Mouse (Mus musculus): ENCODE measurements around the gene Farp1. TPM values are rescaled to one million over a fixed set of nuclear protein-coding genes. Genes with fewer than 3 reads are reported as not detected.

Gene Farp1
- total and polyA plus RNA-seq, 3 experiments: 0.01 to 0.27 TPM; not detected in 1

DNA sequence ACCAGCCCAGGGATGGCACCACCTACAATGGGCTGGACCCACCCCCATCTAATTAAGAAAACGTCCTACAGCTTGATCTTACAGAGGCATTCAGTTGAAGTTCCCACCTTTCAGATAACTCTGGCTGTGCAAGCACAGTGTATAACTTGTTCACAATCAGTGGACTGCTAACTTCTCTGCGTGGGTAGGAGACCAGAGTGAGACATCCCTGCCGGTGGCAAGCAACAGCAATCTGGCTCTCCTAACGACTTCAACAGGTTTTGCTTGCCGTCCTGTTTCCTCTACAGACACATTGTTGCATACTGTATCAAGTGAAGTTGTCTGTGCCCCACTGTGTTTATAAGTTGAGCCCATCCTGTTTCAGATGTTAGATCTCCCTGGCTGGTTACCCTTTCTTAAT, 45.7 kb downstream of the Farp1 start:
- ATAC-seq (ENCODE audit: extremely low read depth, insufficient number of reproducible peaks, low FRiP score, poor library complexity, severe bottlenecking) (no peak), DNase-seq (ENCODE audit: low spot score) (no peak)
- H3K36me3 ChIP-seq (replicated peaks): no peaks in the 10 kb centered on the region
- no peak for TF ChIP-seq TAL1 (conservative IDR thresholded peaks at IDR 0.05; ENCODE audit: low read depth, low read length)
- TF ChIP-seq POLR2AphosphoS5 (IDR thresholded peaks at IDR 0.05; ENCODE audit: insufficient replicate concordance, low read depth, low read length): no peak
- TF ChIP-seq GATA1 (IDR thresholded peaks at IDR 0.05; ENCODE audit: borderline replicate concordance, low read length): no peak
- TF ChIP-seq GATA2 (IDR thresholded peaks at IDR 0.05; ENCODE audit: borderline replicate concordance, low read depth, low read length): no peak
- no peak for TF ChIP-seq CTCF (IDR thresholded peaks at IDR 0.05; ENCODE audit: low read depth, low read length)
- peaks cover 65% of the 10 kb centered on the region for H3K9me3 ChIP-seq (replicated peaks)
- H3K27me3 ChIP-seq (ENCODE audit: insufficient read depth, low read length): no peaks in the 10 kb centered on the region
- no peaks in the 10 kb centered on the region for H3K4me1 ChIP-seq (ENCODE audit: insufficient read depth, low read depth, low read length)
- H3K4me3 ChIP-seq (ENCODE audit: low read depth, low read length): no peak overlapping the region

- ATAC-seq (ENCODE audit: extremely low read depth, insufficient number of reproducible peaks, low FRiP score, poor library complexity, severe bottlenecking) (no peak), DNase-seq (ENCODE audit: low spot score) (no peak)
- H3K4me1 ChIP-seq (ENCODE audit: insufficient read depth, low read depth, low read length): no peaks in the 10 kb centered on the region
- no peak overlapping the region for H3K4me3 ChIP-seq (ENCODE audit: low read depth, low read length)
- TF ChIP-seq TAL1 (conservative IDR thresholded peaks at IDR 0.05; ENCODE audit: low read depth, low read length) (no peak), POLR2AphosphoS5 (IDR thresholded peaks at IDR 0.05; ENCODE audit: insufficient replicate concordance, low read depth, low read length) (no peak), CTCF (IDR thresholded peaks at IDR 0.05; ENCODE audit: low read depth, low read length) (no peak), GATA2 (IDR thresholded peaks at IDR 0.05; ENCODE audit: borderline replicate concordance, low read depth, low read length) (no peak), GATA1 (IDR thresholded peaks at IDR 0.05; ENCODE audit: borderline replicate concordance, low read length) (no peak)
- H3K9me3 ChIP-seq (replicated peaks): peaks cover 63% of the 10 kb centered on the region
- no peaks in the 10 kb centered on the region for H3K36me3 ChIP-seq (replicated peaks)
- H3K27me3 ChIP-seq (ENCODE audit: insufficient read depth, low read length): no peaks in the 10 kb centered on the region
Observed at GRCm38 (mm10) chr14:121082341-121082740, 47.3 kb downstream of the Farp1 start.

- Histone ChIP-seq H3K36me3 (replicated peaks) (no peaks in the 10 kb centered on the region), H3K4me3 (ENCODE audit: low read depth, low read length) (no peak overlapping the region), H3K27me3 (ENCODE audit: insufficient read depth, low read length) (no peaks in the 10 kb centered on the region), H3K4me1 (ENCODE audit: insufficient read depth, low read depth, low read length) (no peaks in the 10 kb centered on the region), H3K9me3 (replicated peaks) (peaks cover 63% of the 10 kb centered on the region)
- DNase-seq (ENCODE audit: low spot score) (no peak), ATAC-seq (ENCODE audit: extremely low read depth, insufficient number of reproducible peaks, low FRiP score, poor library complexity, severe bottlenecking) (no peak)
- no peak for TF ChIP-seq POLR2AphosphoS5 (IDR thresholded peaks at IDR 0.05; ENCODE audit: insufficient replicate concordance, low read depth, low read length)
- TF ChIP-seq GATA1 (IDR thresholded peaks at IDR 0.05; ENCODE audit: borderline replicate concordance, low read length): no peak
- no peak for TF ChIP-seq CTCF (IDR thresholded peaks at IDR 0.05; ENCODE audit: low read depth, low read length)
- no peak for TF ChIP-seq GATA2 (IDR thresholded peaks at IDR 0.05; ENCODE audit: borderline replicate concordance, low read depth, low read length)
- no peak for TF ChIP-seq TAL1 (conservative IDR thresholded peaks at IDR 0.05; ENCODE audit: low read depth, low read length)
Observed at GRCm38 (mm10) chr14:121082793-121083192, 47.8 kb downstream of the Farp1 start.

DNA sequence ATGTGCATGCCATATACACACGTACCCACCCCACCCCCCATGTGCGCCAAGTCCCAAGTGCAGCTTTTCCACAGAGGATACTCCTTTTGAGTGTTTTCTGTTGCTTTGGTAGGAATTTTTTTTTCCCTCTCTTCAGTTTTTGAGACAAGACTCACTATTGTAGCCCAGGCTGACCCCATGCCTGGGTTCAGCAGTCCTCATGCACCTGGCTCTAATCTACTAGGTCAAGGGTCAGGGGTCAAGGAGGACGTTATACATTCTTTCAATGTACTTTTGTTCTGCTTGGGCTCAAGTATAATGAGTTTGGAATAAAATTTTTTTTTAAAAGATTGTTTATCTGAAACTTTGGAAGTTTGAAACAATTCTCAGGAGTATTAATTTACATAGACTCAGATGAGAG, 48.4 kb downstream of the Farp1 start:
- Histone ChIP-seq H3K27me3 (ENCODE audit: insufficient read depth, low read length) (no peaks in the 10 kb centered on the region), H3K36me3 (replicated peaks) (no peaks in the 10 kb centered on the region), H3K4me1 (ENCODE audit: insufficient read depth, low read depth, low read length) (no peaks in the 10 kb centered on the region), H3K4me3 (ENCODE audit: low read depth, low read length) (no peak overlapping the region), H3K9me3 (replicated peaks) (peaks cover 65% of the 10 kb centered on the region)
- ATAC-seq (ENCODE audit: extremely low read depth, insufficient number of reproducible peaks, low FRiP score, poor library complexity, severe bottlenecking) (no peak), DNase-seq (ENCODE audit: low spot score) (no peak)
- TF ChIP-seq CTCF (IDR thresholded peaks at IDR 0.05; ENCODE audit: low read depth, low read length): no peak
- no peak for TF ChIP-seq GATA1 (IDR thresholded peaks at IDR 0.05; ENCODE audit: borderline replicate concordance, low read length)
- TF ChIP-seq TAL1 (conservative IDR thresholded peaks at IDR 0.05; ENCODE audit: low read depth, low read length): no peak
- no peak for TF ChIP-seq GATA2 (IDR thresholded peaks at IDR 0.05; ENCODE audit: borderline replicate concordance, low read depth, low read length)
- TF ChIP-seq POLR2AphosphoS5 (IDR thresholded peaks at IDR 0.05; ENCODE audit: insufficient replicate concordance, low read depth, low read length): no peak

- Histone ChIP-seq H3K36me3 (replicated peaks) (no peaks in the 10 kb centered on the region), H3K27me3 (ENCODE audit: insufficient read depth, low read length) (no peaks in the 10 kb centered on the region; the same call in 1 of the 2 replicates), H3K4me1 (ENCODE audit: insufficient read depth, low read depth, low read length) (no peaks in the 10 kb centered on the region), H3K4me3 (ENCODE audit: low read depth, low read length) (no peak overlapping the region), H3K9me3 (replicated peaks) (peaks cover 65% of the 10 kb centered on the region)
- ATAC-seq (ENCODE audit: extremely low read depth, insufficient number of reproducible peaks, low FRiP score, poor library complexity, severe bottlenecking) (no peak), DNase-seq (ENCODE audit: low spot score) (no peak)
- TF ChIP-seq GATA1 (IDR thresholded peaks at IDR 0.05; ENCODE audit: borderline replicate concordance, low read length) (no peak), TAL1 (conservative IDR thresholded peaks at IDR 0.05; ENCODE audit: low read depth, low read length) (no peak), POLR2AphosphoS5 (IDR thresholded peaks at IDR 0.05; ENCODE audit: insufficient replicate concordance, low read depth, low read length) (no peak), GATA2 (IDR thresholded peaks at IDR 0.05; ENCODE audit: borderline replicate concordance, low read depth, low read length) (no peak), CTCF (IDR thresholded peaks at IDR 0.05; ENCODE audit: low read depth, low read length) (no peak)
Observed at GRCm38 (mm10) chr14:121092517-121092916, 57.5 kb downstream of the Farp1 start.

DNA sequence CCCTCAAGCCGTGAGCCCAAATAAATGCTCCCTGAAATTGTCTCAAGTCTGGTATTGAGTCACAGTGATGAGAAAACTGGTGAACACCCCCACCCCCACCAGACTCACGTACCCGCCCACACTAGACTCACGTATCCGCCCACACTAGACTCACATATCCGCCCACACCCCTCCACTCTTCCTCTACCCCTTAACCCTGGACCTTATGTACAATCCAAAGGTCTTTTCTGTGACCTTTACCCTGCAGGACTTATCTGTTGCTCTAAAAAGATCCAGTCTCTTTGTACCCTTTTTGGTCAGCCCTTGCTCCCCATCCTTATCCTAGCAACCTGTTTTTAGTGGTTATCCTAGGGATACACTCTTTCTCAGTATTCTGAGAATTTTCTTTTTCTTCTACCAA, 58.9 kb downstream of the Farp1 start:
- peaks cover 72% of the 10 kb centered on the region for H3K9me3 ChIP-seq (replicated peaks)
- no peak for TF ChIP-seq GATA2 (IDR thresholded peaks at IDR 0.05; ENCODE audit: borderline replicate concordance, low read depth, low read length)
- no peak for TF ChIP-seq TAL1 (conservative IDR thresholded peaks at IDR 0.05; ENCODE audit: low read depth, low read length)
- TF ChIP-seq GATA1 (IDR thresholded peaks at IDR 0.05; ENCODE audit: borderline replicate concordance, low read length): no peak
- TF ChIP-seq CTCF (IDR thresholded peaks at IDR 0.05; ENCODE audit: low read depth, low read length): no peak
- no peak for TF ChIP-seq POLR2AphosphoS5 (IDR thresholded peaks at IDR 0.05; ENCODE audit: insufficient replicate concordance, low read depth, low read length)
- no peaks in the 10 kb centered on the region for H3K36me3 ChIP-seq (replicated peaks)
- no peaks in the 10 kb centered on the region; the same call in 1 of the 2 replicates for H3K27me3 ChIP-seq (ENCODE audit: insufficient read depth, low read length)
- no peaks in the 10 kb centered on the region for H3K4me1 ChIP-seq (ENCODE audit: insufficient read depth, low read depth, low read length)
- no peak for ATAC-seq (ENCODE audit: extremely low read depth, insufficient number of reproducible peaks, low FRiP score, poor library complexity, severe bottlenecking)
- no peak for DNase-seq (ENCODE audit: low spot score)
- H3K4me3 ChIP-seq (ENCODE audit: low read depth, low read length): no peak overlapping the region

Data from G1E (cell line).